Mouse (Mus musculus) T-helper 17 cell (primary cell): ENCODE results near the gene Ndufaf2.

Source experiments
- in situ Hi-C, 2 experiments: fragments of 300-600 bp; cut with MboI, MseI; formaldehyde crosslinking; loops; 1 replicate in 1 of 2; 2 replicates in 1 of 2; pipeline ENCODE4 v1.15.1; 2025; ENCODE audit warnings: high pct_unique_total_duplicates in 2 of 2

The Ndufaf2 gene

DNA sequence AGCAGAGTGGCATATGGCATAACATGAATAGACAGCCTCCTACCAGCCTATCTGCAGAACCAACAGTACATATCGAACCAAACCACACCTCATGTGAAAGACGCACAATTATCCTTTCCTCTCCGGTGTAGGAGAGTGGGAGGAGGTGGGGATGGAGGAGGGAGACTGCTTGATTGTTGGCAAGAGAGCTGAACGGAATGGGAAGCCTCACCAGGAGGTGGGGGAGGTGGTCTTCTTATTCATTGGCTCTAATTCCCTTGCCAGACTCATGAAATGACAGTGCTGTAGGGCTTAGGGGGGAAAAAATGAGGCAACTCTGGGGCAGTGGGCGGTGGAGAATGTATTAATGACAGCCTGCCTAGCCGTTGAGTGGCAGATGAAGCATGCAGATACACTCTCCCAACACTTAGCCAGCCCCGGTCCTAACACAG lies 188.4 kb downstream of the Ndufaf2 start:
- in situ Hi-C loops: loop anchor here in 1 of 2 experiments (10.0 kb wide), 1 partner anchor 65 kb away; no protein-coding TSS in a partner anchor

DNA sequence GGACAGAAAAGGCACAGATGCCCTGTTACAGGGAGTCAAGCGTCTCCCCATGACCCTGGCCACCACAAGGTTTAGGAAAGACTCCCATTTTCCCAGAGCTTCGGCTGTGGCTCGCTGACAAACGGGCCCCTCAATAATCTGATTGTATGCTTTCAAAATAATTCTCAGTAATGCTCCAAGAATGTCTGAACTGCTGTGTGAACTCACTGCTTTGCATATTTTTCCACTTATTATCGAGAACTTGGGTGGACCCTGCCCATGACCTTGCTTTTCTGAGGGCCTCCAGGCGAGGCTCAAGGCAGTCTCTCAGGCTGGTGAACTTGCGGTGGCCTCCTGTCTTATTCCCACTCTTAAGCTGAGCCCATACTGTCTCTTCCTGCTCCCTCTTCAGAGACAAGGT lies 193.8 kb downstream of the Ndufaf2 start:
- in situ Hi-C loops: loop anchor here in 1 of 2 experiments (10.0 kb wide), 1 partner anchor 70 kb away; no protein-coding TSS in a partner anchor

GRCm38 (mm10) chr13:107963471-107963870 lies 195.0 kb downstream of the Ndufaf2 start:
- in situ Hi-C loops: loop anchor here in 1 of 2 experiments (10.0 kb wide), 1 partner anchor 71 kb away; no protein-coding TSS in a partner anchor

- in situ Hi-C loops: loop anchor here in 1 of 2 experiments (10.0 kb wide), 1 partner anchor 72 kb away; no protein-coding TSS in a partner anchor
Observed at GRCm38 (mm10) chr13:107962741-107963140, 195.7 kb downstream of the Ndufaf2 start.

DNA sequence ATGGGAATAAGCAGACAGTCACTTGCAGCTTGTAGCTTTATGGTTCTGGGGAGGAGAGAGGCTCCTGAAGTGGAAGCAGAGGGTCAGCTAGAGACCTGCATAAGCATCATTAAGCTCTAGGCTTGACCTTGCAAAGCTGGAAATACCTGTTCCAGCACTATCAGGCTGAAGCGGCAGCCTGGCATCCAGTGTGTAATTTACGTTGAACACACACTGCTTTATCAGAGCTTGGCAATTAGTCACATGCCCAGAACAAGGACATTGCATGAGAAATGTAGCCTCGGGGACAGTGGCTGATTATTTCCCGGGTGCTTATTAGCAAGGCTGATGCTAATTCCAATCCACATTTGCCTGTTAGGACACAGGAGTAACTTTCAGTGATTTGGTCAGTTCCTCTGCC lies 196.5 kb downstream of the Ndufaf2 start:
- in situ Hi-C loops: loop anchor here in 1 of 2 experiments (10.0 kb wide), 1 partner anchor 73 kb away; no protein-coding TSS in a partner anchor

DNA sequence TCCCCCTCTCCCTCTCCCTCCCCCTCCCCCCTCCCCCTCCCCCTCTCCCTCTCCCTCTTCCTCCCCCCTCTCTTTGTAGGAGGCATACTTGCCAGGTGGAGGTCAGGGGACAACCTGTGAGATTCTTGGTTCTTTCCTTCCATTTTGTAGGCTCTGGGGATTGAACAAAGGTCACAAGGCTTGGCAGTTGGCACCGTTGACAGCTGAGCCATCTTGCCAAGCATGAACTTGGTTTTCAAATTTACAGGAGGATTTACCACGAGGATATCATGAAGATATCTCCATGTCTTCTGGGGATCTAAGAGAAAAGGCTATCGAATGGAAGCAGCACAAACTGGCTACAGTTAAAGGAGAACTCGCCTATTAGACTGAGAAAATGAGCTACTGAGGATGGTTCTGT lies 196.9 kb downstream of the Ndufaf2 start:
- in situ Hi-C loops: loop anchor here in 1 of 2 experiments (10.0 kb wide), 1 partner anchor 73 kb away; no protein-coding TSS in a partner anchor

GRCm38 (mm10) chr13:107960549-107960948 lies 197.9 kb downstream of the Ndufaf2 start:
- in situ Hi-C loops: loop anchor here in 1 of 2 experiments (10.0 kb wide), 1 partner anchor 74 kb away; no protein-coding TSS in a partner anchor

- in situ Hi-C loops: loop anchor here in 1 of 2 experiments (10.0 kb wide), 1 partner anchor 75 kb away; no protein-coding TSS in a partner anchor
Observed at GRCm38 (mm10) chr13:107959891-107960290, 198.5 kb downstream of the Ndufaf2 start.

DNA sequence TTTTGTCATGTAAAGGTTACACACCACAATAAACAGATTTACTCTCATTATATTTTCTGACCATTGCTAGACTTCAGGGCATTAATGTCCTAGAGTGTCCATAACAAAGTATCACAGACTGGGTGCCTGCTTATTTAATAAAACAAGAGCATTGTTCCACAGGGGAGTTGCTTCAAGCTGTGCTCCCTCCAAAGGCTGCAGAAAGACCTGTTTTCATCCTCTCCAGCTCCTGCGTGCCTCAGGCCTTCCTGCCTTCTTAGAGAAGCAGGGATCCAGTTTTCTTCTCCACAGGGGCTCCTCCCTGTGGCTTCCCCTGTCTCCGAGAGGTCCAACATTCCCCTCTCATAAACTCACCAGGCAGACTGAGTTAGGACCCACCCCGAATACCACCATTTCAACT lies 202.2 kb downstream of the Ndufaf2 start:
- in situ Hi-C loops: no loop called here

DNA sequence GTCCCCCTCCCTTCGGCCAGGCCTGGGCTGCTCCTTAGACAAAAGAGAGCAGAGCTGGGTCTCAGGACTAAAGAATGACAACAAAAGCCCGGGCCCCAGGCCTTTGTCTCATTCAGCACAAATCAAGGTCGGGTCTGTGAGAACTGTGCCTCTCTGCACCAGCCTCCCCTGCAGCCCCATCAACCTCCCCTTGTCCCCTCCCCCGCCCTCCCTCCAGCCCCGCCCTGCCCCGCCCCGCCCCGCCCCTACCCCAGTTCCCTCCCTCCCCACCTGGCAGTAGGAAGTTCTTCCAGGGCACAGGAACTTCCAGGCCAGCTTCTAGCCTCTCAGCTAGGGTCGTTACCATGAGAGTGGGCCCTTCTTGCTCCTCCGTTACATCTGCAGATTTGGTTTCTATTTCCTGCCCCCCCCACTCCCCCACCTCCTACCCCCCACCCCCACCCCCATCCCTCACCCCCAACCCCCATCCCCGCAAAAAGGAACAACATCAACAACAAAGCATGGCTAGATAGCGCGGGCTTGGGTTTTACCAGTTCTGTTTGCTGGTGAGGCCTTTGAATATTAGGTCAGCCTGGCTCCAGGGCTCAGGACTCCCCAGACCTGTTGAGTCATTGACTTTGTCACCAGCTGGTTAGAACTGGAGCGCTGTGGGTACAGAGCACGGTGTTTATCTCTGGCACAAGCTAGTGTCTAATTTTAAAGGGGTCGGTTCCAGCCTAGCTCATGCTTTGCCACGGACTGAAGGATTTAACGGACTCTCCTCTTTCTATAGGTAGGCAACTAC lies 202.9 kb downstream of the Ndufaf2 start:
- in situ Hi-C loops: no loop called here

DNA sequence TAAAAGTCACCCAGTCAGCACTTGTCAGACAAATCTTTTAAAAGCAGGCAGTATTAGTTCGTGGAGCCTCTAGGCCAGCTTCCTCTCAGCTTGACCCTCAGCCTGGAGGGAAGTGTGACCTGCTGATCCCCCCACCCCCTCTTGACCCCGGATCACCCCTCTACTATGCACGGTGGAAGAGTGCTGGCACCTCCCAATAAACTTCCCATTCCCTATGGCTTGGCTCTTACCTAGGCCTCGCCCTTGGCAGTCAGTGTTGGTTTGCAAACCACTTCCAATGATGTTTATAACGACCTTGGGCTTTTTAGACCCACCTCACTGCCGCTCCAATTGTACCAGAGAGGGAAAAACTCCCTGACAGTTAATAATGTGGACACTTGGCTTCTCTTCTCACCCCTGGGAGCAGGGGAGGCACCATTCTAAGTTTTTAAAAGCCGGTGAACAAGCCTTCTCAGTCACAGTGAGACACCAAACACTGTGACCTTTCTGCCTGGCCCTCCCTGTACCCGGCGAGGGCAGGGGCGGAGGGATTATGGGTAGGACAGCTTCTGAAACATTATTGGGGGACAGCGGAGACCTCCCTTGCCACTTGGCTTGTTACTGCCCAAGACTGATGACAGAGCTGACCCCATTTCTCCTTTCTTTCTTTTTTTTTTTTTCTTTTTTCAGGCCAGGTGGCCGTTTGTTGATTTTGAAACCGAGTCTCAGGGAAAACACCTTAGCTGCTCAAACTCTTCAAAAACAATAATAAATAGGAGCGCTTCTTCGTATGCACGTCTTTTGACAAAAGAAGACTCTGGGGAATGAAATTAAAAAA lies 203.8 kb downstream of the Ndufaf2 start:
- in situ Hi-C loops: no loop called here

DNA sequence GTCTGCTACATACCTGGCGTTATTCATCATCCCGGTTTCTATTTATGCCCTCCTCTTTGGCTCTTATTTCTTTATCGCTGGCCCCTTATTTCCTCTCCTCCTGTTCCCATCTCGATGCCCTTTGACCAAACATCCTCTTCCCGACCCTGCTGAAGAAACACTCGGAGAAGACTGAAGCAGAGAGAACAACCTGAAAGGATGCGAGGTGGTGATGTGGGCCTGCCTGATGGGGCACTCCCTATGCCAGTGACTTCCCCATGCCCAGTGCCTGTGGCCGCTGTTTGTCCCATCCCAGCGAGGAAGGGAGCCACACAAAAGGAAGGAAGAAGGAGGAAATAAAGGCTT lies 204.4 kb downstream of the Ndufaf2 start:
- in situ Hi-C loops: no loop called here
